Comparison of ENCODE assay signal across 11 mouse cellular contexts in the genomic region with DNA sequence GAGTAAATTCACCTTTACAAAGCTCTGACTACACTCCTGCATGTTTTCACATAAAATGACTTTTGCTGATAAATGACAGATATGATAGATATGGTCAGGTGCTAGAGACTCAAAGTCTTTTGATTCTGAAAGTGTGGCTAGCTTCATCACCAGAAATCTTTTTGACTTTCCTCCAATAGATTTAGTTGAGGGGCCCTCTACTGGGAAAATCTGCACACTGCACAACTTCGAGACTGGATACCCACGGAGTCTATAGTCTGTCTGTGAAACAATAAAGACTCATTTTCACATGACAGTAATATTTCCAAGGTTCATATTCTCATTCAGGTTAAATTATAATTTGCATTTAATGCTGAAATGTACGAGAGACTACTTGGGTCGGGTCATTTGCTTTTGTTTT. TPM values are rescaled to one million over a fixed set of nuclear protein-coding genes. Genes with fewer than 3 reads are reported as not detected.
DNase-seq lines count a peak whose midpoint lies in the region; ATAC-seq and TF ChIP-seq lines count a peak whose summit lies in the region.
"Had no signal": no experiment of that assay in that cellular context is flagged by ENCODE, and none has a peak within 500 bp of the region (broad histone marks: within the 10 kb centered on the region; RNA-seq: fewer than 3 reads in every experiment).

No protein-coding gene starts in this region.

- H3K27me3 ChIP-seq in kidney, embryonic 15.5 days = no peaks in the 10 kb centered on the region
- no peaks in the 10 kb centered on the region for H3K27me3 ChIP-seq in liver, postnatal 0 days (ENCODE audit: insufficient read depth, low read length)

- no peak for TF ChIP-seq EP300 in liver, postnatal 0 days (IDR thresholded peaks at IDR 0.05; ENCODE audit: low read depth)

- no peak overlapping the region for H3K9ac ChIP-seq in kidney, embryonic 15.5 days
- no peak overlapping the region for H3K9ac ChIP-seq in liver, postnatal 0 days (replicated peaks)
- H3K9ac ChIP-seq: liver, embryonic 14.5 days had no signal

- H3K4me1 ChIP-seq in kidney, embryonic 15.5 days = no peaks in the 10 kb centered on the region
- H3K4me1 ChIP-seq in liver, postnatal 0 days (ENCODE audit: insufficient read depth) = no peaks in the 10 kb centered on the region

- H3K4me3 ChIP-seq in kidney, embryonic 15.5 days (replicated peaks) = no peak overlapping the region
- H3K4me3 ChIP-seq in liver, postnatal 0 days (ENCODE audit: low read depth, low read length) = no peak overlapping the region

- DNase-seq in embryo, embryonic 11 days = peak; percentile 22
- no peak for DNase-seq in embryo, embryonic 10 days (ENCODE audit: low spot score)
- peak; percentile 19 to 20 for DNase-seq in kidney, postnatal 4 days
- peak; percentile 29 to 56 for DNase-seq in right cerebral cortex, adult 2 months (ENCODE audit: low spot score in 2 of 2)
- no peak for DNase-seq in right cerebral cortex, postnatal 36 days (ENCODE audit: low spot score in 2 of 2)
- no peak for DNase-seq in urinary bladder, postnatal 4 days (ENCODE audit: low spot score in 2 of 2)
- DNase-seq in liver, postnatal 0 days = no peak
- DNase-seq: gastrocnemius, postnatal 14 days had no signal

- no peak overlapping the region for H3K4me2 ChIP-seq in kidney, embryonic 15.5 days
- no peak overlapping the region for H3K4me2 ChIP-seq in liver, postnatal 0 days (ENCODE audit: low read depth, low read length)

- TF ChIP-seq CTCF in liver, postnatal 0 days (IDR thresholded peaks at IDR 0.05; ENCODE audit: low read depth) = no peak

- ATAC-seq in kidney, embryonic 15.5 days (replicated peaks; ENCODE audit: low FRiP score) = no peak
- ATAC-seq in liver, postnatal 0 days = no peak

- WGBS in kidney, embryonic 15.5 days = 57% methylated on average over 4 of the region's 4 CpGs
- WGBS in liver, postnatal 0 days (ENCODE audit: insufficient replicate concordance) = 58% methylated on average over 4 of the region's 4 CpGs

- H3K9me3 ChIP-seq in kidney, embryonic 15.5 days (replicated peaks) = no peaks in the 10 kb centered on the region
- H3K9me3 ChIP-seq in liver, postnatal 0 days (ENCODE audit: low read length) = no peaks in the 10 kb centered on the region

- no peaks in the 10 kb centered on the region for H3K36me3 ChIP-seq in kidney, embryonic 15.5 days
- no peaks in the 10 kb centered on the region for H3K36me3 ChIP-seq in liver, postnatal 0 days (replicated peaks; ENCODE audit: insufficient read depth, low read length)

- no peak overlapping the region for H3K27ac ChIP-seq in kidney, embryonic 15.5 days
- no peak overlapping the region for H3K27ac ChIP-seq in liver, postnatal 0 days (ENCODE audit: low read depth)
- H3K27ac ChIP-seq: liver, embryonic 14.5 days had no signal

RNA-seq across cellular contexts. Expression of a gene that starts 9.8 kb away (rescaled TPM):
- not detected in 2 replicates for polyA plus RNA-seq in kidney, embryonic 15.5 days (2015; fragmentation: Nextera tagmentation; extraction: Ambion mirVana)
- not detected in 2 replicates for polyA plus RNA-seq in liver, postnatal 0 days (2015; fragmentation: Nextera tagmentation; extraction: Ambion mirVana)
- polyA plus RNA-seq: heart, embryonic 16.5 days; liver, embryonic 14.5 days had no signal

Comparison
In these comparisons a context has a peak if more than half of its experiments do, and no peak if none do; other contexts are left out.
1. DNase-seq: peak in embryo, embryonic 11 days (single experiment), kidney, postnatal 4 days (2 of 2) and right cerebral cortex, adult 2 months (2 of 2); none in embryo, embryonic 10 days (single experiment), right cerebral cortex, postnatal 36 days (0 of 2), urinary bladder, postnatal 4 days (0 of 2) and liver, postnatal 0 days (single experiment).